Mouse (Mus musculus): ENCODE measurements around the gene Gm33815. TPM values are rescaled to one million over a fixed set of nuclear protein-coding genes. Genes with fewer than 3 reads are reported as not detected.
"Not testable (repeated sequence)": the region's sequence is repeated elsewhere in the genome, so short reads cannot be mapped to it uniquely, and the experiment has no call there.

Gm33815 gene
- not detected for polyA plus RNA-seq (2021)

GRCm38 (mm10) chrY:69320832-69321231 lies at the start of gene Gm33815:
Gm33815 (plus strand) TSS chrY:69321132.
- ATAC-seq; CTCF ChIA-PET; DNase-seq (ENCODE audit: low read depth, low spot score); POLR2A ChIA-PET; H3K27me3 ChIP-seq; in situ Hi-C loops (cut with MboI; ENCODE audit: low pct_unique_long_range_greater_than_20kb): not testable (repeated sequence)

Data from Patski (cell line).